Mouse (Mus musculus) layer of hippocampus, adult 11-12 months (tissue): Measurements from ENCODE around the gene Gm21256.
"Not testable (repeated sequence)": the region's sequence is repeated elsewhere in the genome, so short reads cannot be mapped to it uniquely, and the experiment has no call there.

Experiments used
- DNase-seq: peaks from one replicate; pipeline ENCODE4 v3.0.0; 2022; ENCODE audit warnings: low spot score

The Gm21256 gene

DNA sequence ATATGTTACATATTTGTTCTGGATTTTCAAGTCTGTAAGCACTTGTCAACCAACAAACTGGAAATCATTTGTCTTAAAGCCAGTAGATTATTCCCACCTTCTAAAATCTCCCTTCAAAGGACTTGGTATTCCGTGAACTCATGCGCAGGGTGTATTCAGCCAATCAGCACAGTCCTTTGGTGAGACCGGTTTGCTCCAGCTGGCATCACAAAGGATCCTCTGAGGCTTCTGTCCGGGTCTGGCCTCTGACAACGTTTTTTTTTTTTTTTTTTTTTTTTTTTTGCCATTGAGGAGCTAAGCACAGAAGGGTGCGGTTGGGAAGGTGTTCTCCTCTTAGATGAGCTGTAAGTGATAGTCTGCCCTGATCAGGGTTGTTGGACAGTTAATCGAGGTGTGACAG is at the start of gene Gm21256:
Gene Gm21256, plus strand, starts transcription at position 301 of the 400 bp plus-strand sequence.
- DNase-seq: not testable (repeated sequence)
